Mouse (Mus musculus) kidney, adult 8-10 months (tissue): ENCODE data around the gene Plcd1.

Experiments
- DNase-seq, 2 experiments: peaks; one replicate each; pipeline ENCODE4 v3.0.0; 2022

The Plcd1 gene

GRCm38 (mm10) chr9:119093419-119094295 lies at the start of gene Plcd1:
Gene Plcd1 (minus strand): TSS chr9:119093502.
- DNase-seq: peak; percentile 85 to 88

- DNase-seq: no peak
These were observed 48.8 kb upstream of the Plcd1 start for GRCm38 (mm10) chr9:119142066-119142465.

- no peak for DNase-seq
These were observed 45.5 kb upstream of the Plcd1 start for GRCm38 (mm10) chr9:119138836-119139235.

- peak; percentile 36 to 49 for DNase-seq
These were observed 37.4 kb upstream of the Plcd1 start for GRCm38 (mm10) chr9:119130692-119131091.

GRCm38 (mm10) chr9:119128436-119129181 lies 35.3 kb upstream of the Plcd1 start:
- DNase-seq: no peak

GRCm38 (mm10) chr9:119122596-119123369 lies 29.5 kb upstream of the Plcd1 start:
- no peak for DNase-seq

GRCm38 (mm10) chr9:119120168-119120560 lies 26.9 kb upstream of the Plcd1 start:
- DNase-seq: no peak

- peak; percentile 94 to 95 for DNase-seq
These were observed 26.3 kb upstream of the Plcd1 start for GRCm38 (mm10) chr9:119119409-119120167.

- DNase-seq: no peak
These were observed 21.6 kb upstream of the Plcd1 start for GRCm38 (mm10) chr9:119114911-119115310.

- no peak for DNase-seq
These were observed 17.3 kb upstream of the Plcd1 start for GRCm38 (mm10) chr9:119110640-119111039.

- no peak for DNase-seq
These were observed 16.5 kb upstream of the Plcd1 start for GRCm38 (mm10) chr9:119109685-119110353.

- peak; percentile 60 to 73 for DNase-seq
These were observed 14.3 kb upstream of the Plcd1 start for GRCm38 (mm10) chr9:119107566-119107965.

- DNase-seq: no peak
These were observed 9.4 kb upstream of the Plcd1 start for GRCm38 (mm10) chr9:119102783-119103113.

- DNase-seq: peak; percentile 84 to 85
These were observed 8.9 kb upstream of the Plcd1 start, which contains the start of gene Dlec1 for GRCm38 (mm10) chr9:119101992-119102782. Gene Dlec1 (plus strand): TSS chr9:119102478.

- peak in 1 of 2 experiments; percentile 35 for DNase-seq
These were observed 7.0 kb upstream of the Plcd1 start for GRCm38 (mm10) chr9:119100177-119100898.

- no peak for DNase-seq
These were observed 1.3 kb upstream of the Plcd1 start for GRCm38 (mm10) chr9:119094462-119095109.

- peak in 1 of 2 experiments; percentile 25 for DNase-seq
These were observed 556 bp downstream of the Plcd1 start for GRCm38 (mm10) chr9:119092473-119093418.

GRCm38 (mm10) chr9:119091581-119092310 lies 1.6 kb downstream of the Plcd1 start:
- no peak for DNase-seq
